Mouse (Mus musculus) intestine, embryonic 15.5 days (tissue): ENCODE measurements at regions not wholly inside any gene's neighbourhood (a gene's known extent, or its start where the extent isn't known, plus 50 kb on each side); places are given as distances from the start of the nearest gene placed in this dataset.

ENCODE experiments used
- ATAC-seq: fragments of 200-750 bp; cut with Nextera tagmentation; 2 replicates; pipeline ENCODE4 v1.8.0; 2017; ENCODE audit warnings: moderate TSS enrichment, moderate library complexity
- H3K27ac ChIP-seq: fragments of 300-500 bp; sonication (generic); 2 replicates; pipeline ENCODE4 v1.5.1; 2015; ENCODE audit warnings: mild to moderate bottlenecking, inconsistent platforms
- H3K27me3 ChIP-seq: fragments of 300-500 bp; sonication (generic); replicated peaks from 2 replicates; pipeline ENCODE4 v1.6.1; 2015; ENCODE audit warnings: inconsistent platforms
- H3K36me3 ChIP-seq: fragments of 300-500 bp; sonication (generic); 2 replicates; pipeline ENCODE4 v1.6.1; 2015; ENCODE audit warnings: inconsistent platforms
- H3K4me1 ChIP-seq: fragments of 300-500 bp; sonication (generic); replicated peaks from 2 replicates; pipeline ENCODE4 v1.6.1; 2015; ENCODE audit warnings: inconsistent platforms
- H3K4me2 ChIP-seq: fragments of 300-500 bp; sonication (generic); replicated peaks from 2 replicates; pipeline ENCODE4 v1.6.1; 2015; ENCODE audit warnings: mild to moderate bottlenecking, inconsistent platforms
- H3K4me3 ChIP-seq: fragments of 300-500 bp; sonication (generic); replicated peaks from 2 replicates; pipeline ENCODE4 v1.5.1; 2015; ENCODE audit warnings: inconsistent platforms
- H3K9ac ChIP-seq: fragments of 300-500 bp; sonication (generic); 2 replicates; pipeline ENCODE4 v1.6.1; 2015; ENCODE audit warnings: inconsistent platforms
- H3K9me3 ChIP-seq: fragments of 300-500 bp; sonication (generic); 2 replicates; pipeline ENCODE4 v1.6.1; 2016; ENCODE audit warnings: inconsistent platforms
- WGBS: fragments of 180-500 bp; shearing (Covaris S2); methylation state at CpG from one replicate; pipeline ENCODE4 v1.1.7; 2015; 5-methylcytosine and 5-hydroxymethylcytosine counted together

GRCm38 (mm10) chr1:35786241-35786640 lies 282.0 kb upstream of the Hs6st1 start:
- WGBS, result 92% methylated on average over 4 of the region's 4 CpGs
- Histone ChIP-seq H3K4me3 (no peak overlapping the region), H3K9me3 (no peaks in the 10 kb centered on the region), H3K27ac (no peak overlapping the region), H3K9ac (no peak overlapping the region), H3K4me1 (no peaks in the 10 kb centered on the region), H3K36me3 (no peaks in the 10 kb centered on the region), H3K4me2 (no peak overlapping the region), H3K27me3 (no peaks in the 10 kb centered on the region)
- ATAC-seq, result no peak

DNA sequence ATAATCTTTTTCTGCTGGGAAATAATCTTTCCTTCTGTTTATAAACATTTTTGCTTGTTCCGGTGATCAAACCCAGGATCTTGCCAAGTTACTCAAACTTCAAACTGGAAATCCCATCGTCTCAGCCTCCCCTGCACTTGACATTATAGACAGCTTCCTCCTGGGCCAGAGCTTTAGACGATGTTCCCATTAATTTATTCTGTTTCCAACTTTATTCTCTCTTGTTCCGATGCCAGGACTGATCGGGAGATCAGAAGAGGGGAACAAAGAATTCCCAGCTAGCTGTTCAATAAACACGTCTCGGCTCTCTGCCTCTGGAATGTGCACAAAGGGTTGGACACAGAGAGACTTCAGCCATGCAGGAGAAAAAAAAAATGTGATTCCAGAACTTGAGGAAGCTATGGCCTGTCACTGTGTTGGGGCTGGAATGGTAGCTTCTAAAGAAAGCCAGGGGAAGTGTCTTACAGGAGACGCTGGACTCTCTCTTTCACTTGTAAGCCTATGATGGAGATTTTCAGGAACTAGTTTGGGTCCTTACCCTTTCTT lies 281.5 kb upstream of the Hs6st1 start:
- ATAC-seq, result no peak
- Histone ChIP-seq H3K9ac (no peak overlapping the region), H3K4me2 (no peak overlapping the region), H3K4me1 (no peaks in the 10 kb centered on the region), H3K4me3 (no peak overlapping the region), H3K9me3 (no peaks in the 10 kb centered on the region), H3K27ac (no peak overlapping the region), H3K36me3 (no peaks in the 10 kb centered on the region), H3K27me3 (no peaks in the 10 kb centered on the region)
- WGBS, result 54% methylated on average over 8 of the region's 8 CpGs

DNA sequence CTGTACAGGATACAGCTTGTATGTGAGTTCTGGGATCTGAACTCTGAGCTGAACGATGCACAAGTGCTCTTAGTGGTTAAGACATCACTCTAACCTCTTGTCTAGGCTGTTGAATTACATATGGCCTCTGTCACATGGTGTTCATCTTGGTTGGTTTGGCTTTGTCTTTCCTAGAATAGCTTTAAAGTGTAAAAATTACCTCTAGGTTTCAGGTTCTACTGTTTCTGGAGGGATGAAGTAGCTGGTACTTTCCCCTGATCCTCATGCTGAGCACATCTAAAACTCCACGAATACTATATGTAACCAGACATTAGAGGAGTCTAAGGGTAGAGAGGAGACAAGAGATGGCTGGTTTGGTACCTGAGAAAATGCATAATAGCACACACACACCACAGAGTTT lies 271.1 kb upstream of the Hs6st1 start:
- H3K4me2 ChIP-seq, result no peak overlapping the region
- H3K9ac ChIP-seq, result no peak overlapping the region
- 73% methylated on average over 2 of the region's 2 CpGs for WGBS
- no peaks in the 10 kb centered on the region for H3K27me3 ChIP-seq
- H3K4me3 ChIP-seq, result no peak overlapping the region
- H3K9me3 ChIP-seq, result no peaks in the 10 kb centered on the region
- no peaks in the 10 kb centered on the region for H3K4me1 ChIP-seq
- ATAC-seq, result no peak
- no peak overlapping the region for H3K27ac ChIP-seq
- no peaks in the 10 kb centered on the region for H3K36me3 ChIP-seq

- H3K36me3 ChIP-seq, result no peaks in the 10 kb centered on the region
- H3K4me3 ChIP-seq, result no peak overlapping the region
- no peaks in the 10 kb centered on the region for H3K4me1 ChIP-seq
- H3K9ac ChIP-seq, result no peak overlapping the region
- 74% methylated on average over 2 of the region's 2 CpGs for WGBS
- no peaks in the 10 kb centered on the region for H3K9me3 ChIP-seq
- H3K27ac ChIP-seq, result no peak overlapping the region
- no peak overlapping the region for H3K4me2 ChIP-seq
- ATAC-seq, result no peak
- no peaks in the 10 kb centered on the region for H3K27me3 ChIP-seq
These were observed 270.7 kb upstream of the Hs6st1 start for GRCm38 (mm10) chr1:35797526-35797925.

DNA sequence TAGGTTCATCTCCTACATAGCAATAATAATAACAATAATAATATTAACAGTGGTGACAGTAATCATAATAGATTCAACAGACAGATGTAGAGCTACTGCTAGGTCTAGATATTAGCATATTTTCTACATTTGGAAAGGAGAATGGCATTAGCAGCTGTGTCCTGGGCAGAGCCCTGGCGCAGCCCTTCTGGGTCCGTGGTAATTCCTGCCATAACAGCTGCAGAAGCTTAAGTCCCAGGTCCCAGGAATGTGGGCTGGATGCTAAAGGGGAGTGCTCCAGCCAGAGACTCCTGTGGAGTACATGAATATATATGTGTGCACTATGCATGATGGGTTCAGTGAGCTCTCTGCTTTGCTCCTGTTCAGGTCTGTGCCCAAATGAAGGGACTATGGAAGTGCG lies 262.7 kb upstream of the Hs6st1 start:
- WGBS, result 82% methylated on average over 3 of the region's 3 CpGs
- no peak for ATAC-seq
- Histone ChIP-seq H3K9ac (no peak overlapping the region), H3K9me3 (no peaks in the 10 kb centered on the region), H3K4me1 (no peaks in the 10 kb centered on the region), H3K27me3 (no peaks in the 10 kb centered on the region), H3K36me3 (no peaks in the 10 kb centered on the region), H3K27ac (no peak overlapping the region), H3K4me2 (no peak overlapping the region), H3K4me3 (no peak overlapping the region)

GRCm38 (mm10) chr1:35806329-35806728 lies 261.9 kb upstream of the Hs6st1 start:
- Histone ChIP-seq H3K27me3 (no peaks in the 10 kb centered on the region), H3K4me1 (no peaks in the 10 kb centered on the region), H3K4me3 (no peak overlapping the region), H3K9me3 (no peaks in the 10 kb centered on the region), H3K9ac (no peak overlapping the region), H3K36me3 (no peaks in the 10 kb centered on the region), H3K4me2 (no peak overlapping the region), H3K27ac (no peak overlapping the region)
- 49% methylated on average over 2 of the region's 2 CpGs for WGBS
- ATAC-seq, result no peak

DNA sequence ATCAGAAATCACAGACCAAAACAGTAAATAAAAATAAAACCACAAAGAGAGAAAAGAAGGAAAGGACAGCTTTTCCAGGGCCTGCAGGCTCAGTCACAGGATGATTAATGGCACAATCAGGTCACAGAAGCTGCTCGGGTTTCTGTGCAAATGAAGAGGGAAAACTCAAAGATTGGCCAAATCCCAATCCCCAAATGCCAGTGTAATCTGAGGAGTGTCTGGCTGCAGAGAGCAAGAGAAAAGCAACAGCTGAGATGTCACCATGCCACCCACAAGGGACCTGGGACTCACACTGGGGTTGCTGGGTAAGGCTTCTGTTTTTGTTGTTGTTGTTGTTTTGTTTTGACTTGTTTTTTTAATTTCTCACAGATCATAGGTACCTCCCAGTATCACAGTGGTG lies 261.5 kb upstream of the Hs6st1 start:
- ATAC-seq, result no peak
- Histone ChIP-seq H3K36me3 (no peaks in the 10 kb centered on the region), H3K9me3 (no peaks in the 10 kb centered on the region), H3K4me1 (no peaks in the 10 kb centered on the region), H3K27ac (no peak overlapping the region), H3K9ac (no peak overlapping the region), H3K27me3 (no peaks in the 10 kb centered on the region), H3K4me3 (no peak overlapping the region), H3K4me2 (no peak overlapping the region)
- WGBS, result 5% methylated on average over 1 of the region's 1 CpGs

GRCm38 (mm10) chr1:35808894-35809293 lies 259.3 kb upstream of the Hs6st1 start:
- Histone ChIP-seq H3K9ac (no peak overlapping the region), H3K27me3 (no peaks in the 10 kb centered on the region), H3K27ac (no peak overlapping the region), H3K9me3 (no peaks in the 10 kb centered on the region), H3K4me3 (no peak overlapping the region), H3K36me3 (no peaks in the 10 kb centered on the region), H3K4me2 (no peak overlapping the region), H3K4me1 (no peaks in the 10 kb centered on the region)
- whole genome bisulfite sequencing, result 80% methylated on average over 4 of the region's 4 CpGs
- ATAC-seq, result no peak

DNA sequence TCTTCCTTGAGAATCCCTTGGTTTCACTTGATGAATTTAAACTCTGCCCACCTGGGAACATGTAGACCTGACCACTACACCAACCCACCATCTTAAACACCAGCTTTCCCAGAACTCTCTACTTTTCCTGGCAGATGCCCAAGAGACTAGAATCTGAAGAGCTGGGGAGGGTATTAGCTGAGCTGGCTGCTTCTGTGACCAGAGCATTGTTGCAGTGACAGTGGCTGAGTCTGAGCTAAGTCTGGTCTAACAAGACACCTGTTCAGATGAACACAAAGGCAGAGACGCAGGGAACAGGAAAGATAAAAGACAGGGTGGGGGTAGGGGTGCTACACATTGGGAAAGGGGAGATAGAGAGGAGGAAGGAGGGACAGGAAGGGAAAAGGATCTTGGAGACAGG lies 258.9 kb upstream of the Hs6st1 start:
- Histone ChIP-seq H3K9ac (no peak overlapping the region), H3K9me3 (no peaks in the 10 kb centered on the region), H3K27ac (no peak overlapping the region), H3K27me3 (no peaks in the 10 kb centered on the region), H3K4me2 (no peak overlapping the region), H3K4me3 (no peak overlapping the region), H3K36me3 (no peaks in the 10 kb centered on the region), H3K4me1 (no peaks in the 10 kb centered on the region)
- 68% methylated on average over 1 of the region's 1 CpGs for WGBS
- ATAC-seq, result no peak

DNA sequence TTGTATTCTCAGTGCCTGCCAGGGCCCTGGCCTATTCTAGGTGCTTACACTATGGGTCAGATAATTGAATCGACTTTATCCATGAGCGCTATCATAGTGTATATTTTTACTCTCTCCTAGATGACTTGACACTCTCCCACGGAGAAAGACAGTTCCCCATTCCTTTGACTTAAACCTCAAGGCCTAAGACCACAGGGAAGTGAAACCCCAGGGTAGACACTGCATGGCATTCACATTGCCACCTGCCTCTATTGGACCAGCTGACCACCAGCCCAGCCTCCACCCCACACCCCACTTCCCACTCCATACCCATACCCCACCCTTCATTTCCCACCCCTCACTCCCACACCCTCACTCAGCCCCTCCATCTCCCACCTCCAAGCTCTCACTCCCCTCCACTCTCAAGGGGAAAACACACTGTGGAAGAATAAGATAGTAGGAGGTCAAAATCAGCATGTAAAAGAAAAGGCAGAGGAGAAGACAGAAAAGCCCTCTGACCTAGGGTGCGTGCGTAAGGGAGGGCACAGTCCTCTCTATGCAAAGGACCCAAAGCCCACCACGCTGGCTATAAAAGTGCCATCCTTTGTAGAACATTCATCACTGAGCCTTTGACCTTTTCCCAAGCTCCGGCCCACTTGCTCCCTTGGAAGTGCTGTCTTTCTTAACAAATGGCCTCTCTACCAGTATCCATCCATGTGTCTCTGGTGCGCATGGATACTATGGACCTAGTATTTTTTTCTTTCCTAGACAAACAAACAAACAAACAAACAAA lies 257.4 kb upstream of the Hs6st1 start:
- 69% methylated on average over 8 of the region's 8 CpGs for WGBS
- H3K27ac ChIP-seq, result no peak overlapping the region
- no peak overlapping the region for H3K4me2 ChIP-seq
- no peaks in the 10 kb centered on the region for H3K9me3 ChIP-seq
- no peaks in the 10 kb centered on the region for H3K4me1 ChIP-seq
- no peak for ATAC-seq
- no peaks in the 10 kb centered on the region for H3K27me3 ChIP-seq
- no peak overlapping the region for H3K4me3 ChIP-seq
- no peak overlapping the region for H3K9ac ChIP-seq
- H3K36me3 ChIP-seq, result no peaks in the 10 kb centered on the region

DNA sequence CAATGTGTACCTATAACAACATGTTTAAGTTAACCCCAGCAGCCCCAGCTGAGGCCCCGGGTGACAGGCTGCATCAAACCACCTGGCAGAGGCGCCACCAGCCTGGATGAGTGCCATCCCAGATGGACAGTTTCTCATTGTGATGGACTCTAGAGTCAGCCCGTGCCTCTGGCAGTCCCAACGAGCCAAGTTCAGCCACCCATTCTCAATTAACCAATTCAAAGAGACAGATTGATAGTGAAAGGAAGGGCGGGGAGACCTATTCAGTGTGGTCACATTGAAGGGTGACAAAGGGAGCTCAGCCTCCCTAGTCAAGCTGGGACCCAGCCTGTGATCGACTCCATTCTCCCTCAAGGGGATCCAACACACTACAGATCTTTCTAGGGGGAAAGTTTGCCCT lies 256.8 kb upstream of the Hs6st1 start:
- H3K36me3 ChIP-seq, result no peaks in the 10 kb centered on the region
- 75% methylated on average over 6 of the region's 6 CpGs for WGBS
- no peaks in the 10 kb centered on the region for H3K27me3 ChIP-seq
- H3K4me2 ChIP-seq, result no peak overlapping the region
- H3K4me3 ChIP-seq, result no peak overlapping the region
- ATAC-seq, result no peak
- H3K27ac ChIP-seq, result no peak overlapping the region
- no peaks in the 10 kb centered on the region for H3K9me3 ChIP-seq
- no peak overlapping the region for H3K9ac ChIP-seq
- H3K4me1 ChIP-seq, result no peaks in the 10 kb centered on the region

GRCm38 (mm10) chr1:35811795-35812194 lies 256.4 kb upstream of the Hs6st1 start:
- H3K9me3 ChIP-seq, result no peaks in the 10 kb centered on the region
- H3K4me3 ChIP-seq, result no peak overlapping the region
- H3K4me1 ChIP-seq, result no peaks in the 10 kb centered on the region
- H3K4me2 ChIP-seq, result no peak overlapping the region
- H3K27ac ChIP-seq, result no peak overlapping the region
- 89% methylated on average over 7 of the region's 7 CpGs for WGBS
- no peaks in the 10 kb centered on the region for H3K27me3 ChIP-seq
- ATAC-seq, result no peak
- no peak overlapping the region for H3K9ac ChIP-seq
- no peaks in the 10 kb centered on the region for H3K36me3 ChIP-seq

DNA sequence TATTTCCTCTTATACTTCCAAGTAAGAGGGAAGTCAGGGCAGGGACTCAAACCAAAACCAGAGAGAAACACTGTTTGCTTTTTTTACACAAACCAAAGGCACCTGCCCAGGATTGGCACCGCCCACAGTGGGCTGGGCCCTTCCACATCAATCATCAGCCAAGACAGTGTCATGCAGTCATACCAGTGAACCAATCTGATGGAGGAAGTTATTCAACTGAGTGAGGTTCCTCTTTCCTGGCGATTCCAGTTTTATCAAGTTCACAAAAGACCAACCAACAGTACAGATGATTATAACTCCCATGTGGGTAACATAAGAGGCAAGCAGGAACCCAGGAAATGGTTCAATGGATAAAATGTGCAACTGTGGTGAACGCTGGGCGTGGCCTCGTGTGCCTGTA lies 254.6 kb upstream of the Hs6st1 start:
- H3K4me2 ChIP-seq, result no peak overlapping the region
- ATAC-seq, result no peak
- no peak overlapping the region for H3K9ac ChIP-seq
- no peak overlapping the region for H3K4me3 ChIP-seq
- no peaks in the 10 kb centered on the region for H3K36me3 ChIP-seq
- WGBS, result 83% methylated on average over 5 of the region's 5 CpGs
- no peak overlapping the region for H3K27ac ChIP-seq
- no peaks in the 10 kb centered on the region for H3K27me3 ChIP-seq
- H3K4me1 ChIP-seq, result no peaks in the 10 kb centered on the region
- H3K9me3 ChIP-seq, result no peaks in the 10 kb centered on the region
